Mouse (Mus musculus) gastrocnemius, adult 8-10 months (tissue): ENCODE measurements at regions not wholly inside any gene's neighbourhood (a gene's known extent, or its start where the extent isn't known, plus 50 kb on each side); places are given as distances from the start of the nearest gene placed in this dataset.

ENCODE experiments used
- DNase-seq, 2 experiments: peaks; one replicate each; pipeline ENCODE4 v3.0.0; 2022; ENCODE audit warnings: low spot score in 2 of 2

GRCm38 (mm10) chr19:26938911-26939310, 53.2 kb downstream of the Gm815 start:
- no peak for DNase-seq

- DNase-seq, result no peak
Observed at GRCm38 (mm10) chr19:26944006-26944405, 58.3 kb downstream of the Gm815 start.

GRCm38 (mm10) chr19:26946562-26946961, 60.9 kb downstream of the Gm815 start:
- no peak for DNase-seq

- no peak for DNase-seq
Observed at GRCm38 (mm10) chr19:26948479-26948878, 62.8 kb downstream of the Gm815 start.

- DNase-seq, result no peak
Observed at GRCm38 (mm10) chr19:26949153-26949552, 63.5 kb downstream of the Gm815 start.

GRCm38 (mm10) chr19:26953348-26953747, 67.7 kb downstream of the Gm815 start:
- no peak for DNase-seq

GRCm38 (mm10) chr19:26966055-26966760, 80.5 kb downstream of the Gm815 start:
- no peak for DNase-seq

- DNase-seq, result no peak
Observed at GRCm38 (mm10) chr19:26973058-26973457, 87.4 kb downstream of the Gm815 start.

GRCm38 (mm10) chr19:26973773-26974548, 88.3 kb downstream of the Gm815 start:
- no peak for DNase-seq

GRCm38 (mm10) chr19:26974576-26975204, 89.0 kb downstream of the Gm815 start:
- no peak for DNase-seq

GRCm38 (mm10) chr19:26976604-26977322, 91.1 kb downstream of the Gm815 start:
- no peak for DNase-seq

- no peak for DNase-seq
Observed at GRCm38 (mm10) chr19:26977887-26978639, 92.4 kb downstream of the Gm815 start.

GRCm38 (mm10) chr19:26978640-26979007, 92.9 kb downstream of the Gm815 start:
- no peak for DNase-seq

- no peak for DNase-seq
Observed at GRCm38 (mm10) chr19:26979322-26979721, 93.6 kb downstream of the Gm815 start.

GRCm38 (mm10) chr19:26986672-26987071, 101.0 kb downstream of the Gm815 start:
- DNase-seq, result no peak

- no peak for DNase-seq
Observed at GRCm38 (mm10) chr19:26987197-26987596, 101.5 kb downstream of the Gm815 start.

- DNase-seq, result no peak
Observed at GRCm38 (mm10) chr19:26987909-26988456, 102.3 kb downstream of the Gm815 start.

GRCm38 (mm10) chr19:26994586-26995352, 109.1 kb downstream of the Gm815 start:
- DNase-seq, result no peak

- DNase-seq, result no peak
Observed at GRCm38 (mm10) chr19:26999596-26999995, 113.9 kb downstream of the Gm815 start.

GRCm38 (mm10) chr19:27021930-27022329, 136.2 kb downstream of the Gm815 start:
- no peak for DNase-seq
